Mouse (Mus musculus) neural tube, embryonic 11.5 days (tissue): ENCODE results near the gene Pdpk1. TPM values are rescaled to one million over a fixed set of nuclear protein-coding genes. Genes with fewer than 3 reads are reported as not detected.
"Not testable (repeated sequence)": the region's sequence is repeated elsewhere in the genome, so short reads cannot be mapped to it uniquely, and the experiment has no call there.

ENCODE experiments used
- ATAC-seq: fragments of 200-750 bp; cut with Nextera tagmentation; 2 replicates; pipeline ENCODE4 v1.8.0; 2017; ENCODE audit warnings: moderate number of reproducible peaks, mild to moderate bottlenecking, moderate TSS enrichment, moderate library complexity; ENCODE audit not compliant: insufficient read depth, low FRiP score, low TSS enrichment
- DNase-seq: peaks from one replicate; pipeline ENCODE4 v3.0.0-alpha.2; 2015; ENCODE audit warnings: low spot score
- H3K27ac ChIP-seq: fragments of 300-500 bp; sonication (generic); 2 replicates; pipeline ENCODE4 v1.5.1; 2014; ENCODE audit warnings: low read depth, mild to moderate bottlenecking, low read length
- H3K27me3 ChIP-seq: fragments of 300-500 bp; sonication (generic); 2 replicates; pipeline ENCODE4 v1.6.1; 2014; ENCODE audit warnings: mild to moderate bottlenecking, low read length, mixed read lengths; ENCODE audit not compliant: control insufficient read depth, insufficient read depth
- H3K36me3 ChIP-seq: fragments of 300-500 bp; sonication (generic); 2 replicates; pipeline ENCODE4 v1.6.1; 2014; ENCODE audit warnings: mild to moderate bottlenecking, low read length, moderate library complexity, mixed read lengths; ENCODE audit not compliant: control insufficient read depth, insufficient read depth
- H3K4me1 ChIP-seq: fragments of 300-500 bp; sonication (generic); 2 replicates; pipeline ENCODE4 v1.6.1; 2014; ENCODE audit warnings: low read length, mixed read lengths; ENCODE audit not compliant: control insufficient read depth, insufficient read depth
- H3K4me2 ChIP-seq: fragments of 300-500 bp; sonication (generic); 2 replicates; pipeline ENCODE4 v1.6.1; 2014; ENCODE audit warnings: low read depth, mild to moderate bottlenecking, moderate library complexity
- H3K4me3 ChIP-seq: fragments of 300-500 bp; sonication (generic); 2 replicates; pipeline ENCODE4 v1.5.1; 2014; ENCODE audit warnings: low read depth, low read length
- H3K9ac ChIP-seq: fragments of 300-500 bp; sonication (generic); 2 replicates; pipeline ENCODE4 v1.6.1; 2014; ENCODE audit warnings: mild to moderate bottlenecking, low read length
- H3K9me3 ChIP-seq: fragments of 300-500 bp; sonication (generic); 2 replicates; pipeline ENCODE4 v1.6.1; 2016; ENCODE audit warnings: low read length; ENCODE audit not compliant: control insufficient read depth
- WGBS: fragments of 180-500 bp; shearing (Covaris S2); extraction: QIAGEN DNeasy Blood & Tissue Kit; methylation state at CpG from one replicate; pipeline ENCODE4 v1.1.7; 2014; 5-methylcytosine and 5-hydroxymethylcytosine counted together
- polyA plus RNA-seq: library from polyadenylated mRNA; unstranded; fragments of >200 nt; fragmentation: Nextera tagmentation; extraction: Ambion mirVana; gene quantifications from 2 replicates; pipeline ENCODE4 v1.2.1, GENCODE M21; 2014

Pdpk1 gene
- polyA plus RNA-seq, 1 experiment from 2014 or later = 44.9 TPM

DNA sequence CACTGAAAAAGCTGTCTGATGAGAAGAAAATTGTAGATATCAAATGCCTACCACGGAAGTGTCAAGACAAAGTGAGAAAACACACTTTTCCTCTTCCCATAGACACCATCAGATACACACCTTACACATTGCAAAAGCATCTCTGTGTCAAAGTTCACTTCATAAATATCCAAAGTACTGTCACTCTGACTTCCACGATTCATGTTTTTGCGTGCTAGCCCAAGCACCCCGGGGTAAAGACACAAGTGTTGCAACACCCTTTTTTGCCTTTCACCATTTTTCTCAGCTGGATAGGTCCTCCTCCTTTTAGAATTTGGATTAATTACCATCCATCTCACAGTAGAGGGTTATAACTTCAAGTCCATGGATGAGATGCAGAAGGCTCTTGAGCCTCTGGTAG, 10.8 kb downstream of the Pdpk1 start:
- peak overlapping the region; percentile 98; the same call in 1 of the 2 replicates for H3K4me3 ChIP-seq
- no peak overlapping the region for H3K9ac ChIP-seq
- WGBS = 94% methylated on average over 4 of the region's 4 CpGs
- DNase-seq (no peak), ATAC-seq (no peak)
- peaks cover 6% of the 10 kb centered on the region; the same call in 1 of the 2 replicates for H3K4me1 ChIP-seq
- no peaks in the 10 kb centered on the region for H3K9me3 ChIP-seq
- no peaks in the 10 kb centered on the region for H3K36me3 ChIP-seq
- H3K27me3 ChIP-seq = no peaks in the 10 kb centered on the region
- no peak overlapping the region for H3K27ac ChIP-seq
- H3K4me2 ChIP-seq = peak overlapping the region; percentile 97; the same call in 1 of the 2 replicates

DNA sequence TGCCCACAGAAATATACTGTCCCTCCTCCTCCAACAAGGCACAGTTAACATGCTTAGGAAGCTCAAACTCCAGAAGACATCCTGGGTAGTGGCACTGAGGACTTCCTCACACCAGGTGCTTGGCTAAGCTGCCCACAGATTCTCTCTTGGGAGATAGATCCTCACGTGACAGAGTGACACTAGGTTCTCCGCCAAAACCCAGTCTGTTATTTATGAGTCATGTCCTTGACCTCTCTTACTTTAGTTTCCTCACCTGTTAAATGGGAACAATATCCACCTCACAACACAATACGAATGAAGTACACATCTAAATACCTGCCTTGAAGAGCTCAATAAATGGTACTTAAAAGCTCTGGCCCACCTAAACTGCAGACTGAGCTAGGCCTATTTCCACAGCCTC, 11.5 kb downstream of the Pdpk1 start:
- Histone ChIP-seq H3K4me3 (no peak overlapping the region), H3K27me3 (no peaks in the 10 kb centered on the region), H3K27ac (no peak overlapping the region), H3K36me3 (no peaks in the 10 kb centered on the region), H3K9me3 (no peaks in the 10 kb centered on the region), H3K4me2 (no peak overlapping the region), H3K9ac (no peak overlapping the region), H3K4me1 (peaks cover 6% of the 10 kb centered on the region; the same call in 1 of the 2 replicates)
- WGBS = 87% methylated on average over 3 of the region's 3 CpGs
- no peak for ATAC-seq
- DNase-seq = no peak

DNA sequence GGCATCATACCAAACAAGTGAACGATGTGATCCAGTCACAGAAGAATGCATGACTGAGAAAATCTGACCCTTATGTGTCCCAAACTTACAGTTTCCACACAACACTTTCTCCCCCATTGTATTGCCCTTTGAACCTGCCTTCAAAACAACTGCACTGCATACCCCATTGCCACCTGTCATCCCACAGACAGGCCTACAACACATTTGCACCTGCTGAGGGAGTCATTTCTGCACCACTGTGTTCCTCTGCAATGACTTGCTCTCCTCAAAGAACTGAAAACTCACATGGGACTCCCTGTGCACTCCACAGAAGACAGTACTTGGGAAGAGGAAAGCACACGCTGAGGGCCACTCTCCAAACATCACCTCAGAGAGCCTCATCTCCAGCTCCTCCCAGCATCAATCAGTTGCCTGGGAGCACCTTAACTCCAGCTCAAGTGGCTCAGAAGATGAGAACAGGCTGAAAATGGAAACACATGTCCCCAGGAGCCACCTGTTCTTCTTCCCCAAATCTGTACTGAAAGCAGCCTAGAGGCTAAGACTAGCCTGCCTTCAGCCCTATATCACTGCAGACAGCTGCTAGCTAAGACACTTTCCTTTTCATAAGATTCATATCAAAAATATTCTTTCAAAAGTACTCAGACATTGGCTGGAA, 13.4 kb downstream of the Pdpk1 start:
- no peak for ATAC-seq
- DNase-seq = no peak
- Histone ChIP-seq H3K36me3 (no peaks in the 10 kb centered on the region), H3K27me3 (no peaks in the 10 kb centered on the region), H3K27ac (no peak overlapping the region), H3K4me1 (peaks cover 6% of the 10 kb centered on the region; the same call in 1 of the 2 replicates), H3K4me2 (no peak overlapping the region), H3K9me3 (no peaks in the 10 kb centered on the region), H3K4me3 (no peak overlapping the region), H3K9ac (no peak overlapping the region)
- WGBS = 88% methylated on average over 2 of the region's 2 CpGs

DNA sequence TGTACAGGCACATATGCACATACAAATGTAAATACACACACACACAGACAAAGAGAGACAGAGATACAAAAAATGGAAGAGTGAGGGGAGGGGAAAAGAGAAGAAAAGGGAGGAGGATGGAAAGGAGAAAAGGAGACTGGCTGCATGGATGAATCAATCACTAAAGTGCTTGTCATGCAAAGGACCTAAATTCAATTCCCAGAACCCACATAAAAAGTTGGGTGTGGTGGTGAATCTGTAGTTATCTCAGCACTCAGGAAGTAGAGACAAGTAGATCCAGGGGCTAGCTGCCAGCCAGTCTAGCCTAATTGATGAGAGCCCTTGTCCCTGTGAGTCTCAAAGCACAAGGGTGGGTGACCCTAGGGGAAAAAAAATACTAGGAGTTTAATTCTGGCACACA, 16.7 kb downstream of the Pdpk1 start:
- Histone ChIP-seq H3K4me1 (no peaks in the 10 kb centered on the region), H3K4me3 (no peak overlapping the region), H3K27ac (no peak overlapping the region), H3K4me2 (no peak overlapping the region), H3K9ac (no peak overlapping the region), H3K9me3 (no peaks in the 10 kb centered on the region), H3K27me3 (no peaks in the 10 kb centered on the region), H3K36me3 (no peaks in the 10 kb centered on the region)
- DNase-seq (no peak), ATAC-seq (no peak)

DNA sequence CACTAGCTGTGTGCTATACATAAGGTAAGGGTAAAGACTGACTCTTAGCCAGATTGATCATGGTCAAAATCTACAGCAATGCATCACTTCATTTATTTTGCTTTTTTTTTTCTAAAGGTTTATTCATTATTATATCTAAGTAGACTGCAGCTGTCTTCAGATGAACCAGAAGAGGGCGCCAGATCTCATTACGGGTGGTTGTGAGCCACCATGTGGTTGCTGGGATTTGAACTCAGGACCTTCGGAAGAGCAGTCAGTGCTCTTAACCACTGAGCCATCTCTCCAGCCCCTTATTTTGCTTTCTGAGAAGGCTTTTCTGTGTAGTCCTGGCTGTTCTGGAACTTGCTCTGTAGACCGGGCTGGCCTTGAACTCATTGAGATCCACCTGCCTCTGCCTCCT, 17.8 kb downstream of the Pdpk1 start:
- ATAC-seq, H3K9ac ChIP-seq, H3K4me2 ChIP-seq, H3K4me1 ChIP-seq, DNase-seq, H3K27me3 ChIP-seq, H3K4me3 ChIP-seq, H3K9me3 ChIP-seq, H3K27ac ChIP-seq, H3K36me3 ChIP-seq: not testable (repeated sequence)
- WGBS = 84% methylated on average over 4 of the region's 4 CpGs

DNA sequence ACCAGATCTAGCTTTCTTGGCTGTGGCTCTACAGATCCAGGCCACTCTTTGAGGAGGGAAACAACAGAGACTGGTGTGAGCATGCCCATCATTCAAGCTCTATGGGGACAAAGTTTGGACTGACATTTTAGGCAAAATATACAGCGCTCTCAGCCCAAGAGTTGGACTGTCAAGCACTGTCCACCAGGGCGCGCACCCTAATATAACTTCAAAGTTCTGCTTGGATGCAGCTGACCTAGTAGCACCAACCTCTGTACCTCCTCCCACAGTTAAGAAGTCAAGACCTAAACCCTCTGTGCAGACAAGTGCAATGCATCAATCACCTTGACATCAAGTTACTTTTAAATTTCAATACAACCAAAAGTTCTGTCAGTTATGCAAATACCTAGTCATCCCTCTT, 19.2 kb downstream of the Pdpk1 start:
- Histone ChIP-seq H3K27me3 (no peaks in the 10 kb centered on the region), H3K27ac (no peak overlapping the region), H3K4me3 (no peak overlapping the region), H3K36me3 (no peaks in the 10 kb centered on the region), H3K9ac (no peak overlapping the region), H3K4me1 (no peaks in the 10 kb centered on the region), H3K4me2 (no peak overlapping the region), H3K9me3 (no peaks in the 10 kb centered on the region)
- DNase-seq (no peak), ATAC-seq (no peak)
- WGBS = 93% methylated on average over 3 of the region's 3 CpGs

DNA sequence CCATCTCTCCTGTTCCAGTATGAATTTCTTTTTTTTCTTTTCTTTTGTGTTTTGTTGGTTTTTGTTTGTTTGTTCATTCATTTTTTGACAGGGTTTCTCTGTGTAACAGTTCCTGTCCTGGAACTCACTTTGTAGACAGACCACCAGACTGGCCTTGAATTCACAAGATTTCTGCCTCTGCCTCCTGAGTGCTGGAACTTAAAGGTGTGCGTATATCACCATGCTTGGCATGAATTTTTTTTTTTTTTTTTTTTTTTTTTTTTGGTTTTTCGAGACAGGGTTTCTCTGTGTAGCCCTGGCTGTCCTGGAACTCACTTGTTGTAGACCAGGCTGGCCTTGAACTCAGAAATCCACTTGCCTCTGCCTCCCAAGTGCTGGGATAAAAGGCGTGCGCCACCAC, 21.5 kb downstream of the Pdpk1 start:
- H3K9ac ChIP-seq, H3K9me3 ChIP-seq, H3K4me2 ChIP-seq, H3K4me1 ChIP-seq, DNase-seq, ATAC-seq, H3K27ac ChIP-seq, H3K4me3 ChIP-seq, H3K27me3 ChIP-seq, H3K36me3 ChIP-seq: not testable (repeated sequence)
- WGBS = 96% methylated on average over 4 of the region's 4 CpGs

DNA sequence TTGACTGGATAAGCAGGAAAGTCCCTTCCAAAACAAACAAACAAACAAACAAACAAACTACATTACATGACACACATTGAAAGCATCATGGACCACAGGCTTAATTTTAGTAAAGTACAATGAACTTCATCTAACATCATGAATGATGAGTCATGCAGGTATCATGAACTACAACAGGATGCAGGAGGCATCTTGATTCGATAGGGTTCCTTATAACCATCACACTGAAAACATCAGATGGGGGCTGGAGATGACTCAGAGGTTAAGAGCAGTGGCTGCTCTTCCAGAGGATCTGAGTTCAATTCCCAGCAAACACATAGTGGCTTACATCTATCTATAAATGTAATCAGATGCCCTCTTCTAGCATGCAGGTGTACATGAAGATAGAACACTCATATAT, 23.1 kb downstream of the Pdpk1 start:
- DNase-seq = no peak
- H3K9ac ChIP-seq = no peak overlapping the region
- no peak overlapping the region for H3K4me3 ChIP-seq
- no peaks in the 10 kb centered on the region for H3K9me3 ChIP-seq
- 86% methylated on average over 1 of the region's 1 CpGs for WGBS
- no peak for ATAC-seq
- H3K4me2 ChIP-seq = no peak overlapping the region
- H3K36me3 ChIP-seq = no peaks in the 10 kb centered on the region
- H3K27ac ChIP-seq = no peak overlapping the region
- H3K27me3 ChIP-seq = no peaks in the 10 kb centered on the region
- no peaks in the 10 kb centered on the region for H3K4me1 ChIP-seq

DNA sequence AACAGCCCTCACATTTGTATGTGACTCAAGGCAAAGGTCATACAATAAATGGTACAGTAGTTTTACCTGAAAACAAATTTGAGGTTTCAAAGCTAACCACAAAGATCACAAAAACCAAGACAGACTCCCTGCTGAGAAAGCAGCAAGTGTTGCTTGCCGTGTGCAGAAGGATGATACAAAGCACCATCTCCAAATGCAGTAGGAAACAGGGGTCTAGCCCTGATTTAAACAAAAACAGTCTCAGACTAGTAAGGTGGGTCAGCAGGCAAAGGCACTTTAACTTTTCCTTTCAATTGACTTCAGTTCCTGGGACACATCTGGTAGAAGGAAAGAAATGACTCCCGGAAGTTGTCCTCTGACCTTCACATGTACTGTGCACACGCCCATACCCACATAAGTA, 23.9 kb downstream of the Pdpk1 start:
- Histone ChIP-seq H3K27me3 (no peaks in the 10 kb centered on the region), H3K4me3 (no peak overlapping the region), H3K9ac (no peak overlapping the region), H3K36me3 (no peaks in the 10 kb centered on the region), H3K4me2 (no peak overlapping the region), H3K9me3 (no peaks in the 10 kb centered on the region), H3K27ac (no peak overlapping the region), H3K4me1 (no peaks in the 10 kb centered on the region)
- ATAC-seq (no peak), DNase-seq (no peak)
- 81% methylated on average over 3 of the region's 3 CpGs for WGBS
